Mouse (Mus musculus) cerebellum, postnatal 25 days (tissue): ENCODE measurements around the gene Vmn2r28.
"Not testable (repeated sequence)": the region's sequence is repeated elsewhere in the genome, so short reads cannot be mapped to it uniquely, and the experiment has no call there.

Source experiments
- DNase-seq, 2 experiments: peaks; one replicate each; pipeline ENCODE4 v3.0.0; 2021; ENCODE audit warnings: mixed read lengths in 2 of 2

Vmn2r28 gene

DNA sequence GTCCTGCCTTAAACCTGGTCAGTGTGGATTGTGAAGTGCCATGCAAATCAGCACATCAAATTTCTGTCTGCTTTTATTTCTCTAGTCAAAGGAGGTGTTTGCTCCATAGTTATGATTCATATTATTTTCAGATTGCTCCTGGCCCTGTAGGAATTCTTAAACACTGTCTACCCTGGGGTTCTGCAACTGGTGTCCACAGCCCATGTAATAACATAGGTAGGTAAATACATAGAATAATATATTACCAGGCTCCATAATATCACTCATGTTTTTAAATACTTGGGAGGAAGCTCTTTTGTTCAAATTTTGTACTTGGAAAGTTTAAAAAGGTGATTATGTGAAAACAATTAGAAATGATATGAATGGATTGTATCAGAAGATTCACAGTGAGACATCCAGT is at the start of gene Vmn2r28:
Vmn2r28 (minus strand) TSS at position 101 of the 400 bp plus-strand sequence.
- not testable (repeated sequence) for DNase-seq

DNA sequence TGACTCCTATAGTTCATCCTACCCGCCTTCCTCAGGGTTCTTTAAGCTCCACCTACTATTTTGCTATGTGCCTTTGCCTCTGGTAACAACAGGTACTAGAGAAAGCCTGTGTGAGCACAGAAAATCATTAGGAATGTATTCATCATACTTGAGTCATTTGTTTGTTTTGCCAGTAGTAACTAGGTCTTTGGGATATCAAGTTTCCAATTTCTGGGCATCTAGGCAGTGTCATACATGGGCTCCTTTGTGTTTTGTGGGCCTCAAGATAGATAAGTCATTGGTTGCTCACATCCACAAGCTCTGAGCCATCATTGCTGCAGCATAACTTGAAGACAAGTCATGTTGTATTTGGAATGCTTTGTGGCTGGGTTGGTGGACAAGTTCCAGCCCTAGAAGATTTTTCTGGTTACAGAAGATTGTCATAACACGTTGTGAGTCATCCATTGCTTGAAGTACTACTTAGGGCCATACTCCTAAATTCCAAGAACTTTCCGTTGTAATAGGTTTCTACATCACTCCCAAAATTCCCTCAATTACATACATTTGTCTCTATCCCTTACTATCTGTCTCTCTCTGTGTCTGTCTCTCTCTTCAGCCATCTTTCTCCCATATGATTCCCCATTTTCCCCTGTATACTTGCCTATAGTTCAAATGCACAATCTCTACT is 47.1 kb upstream of the Vmn2r28 start:
- not testable (repeated sequence) for DNase-seq

DNA sequence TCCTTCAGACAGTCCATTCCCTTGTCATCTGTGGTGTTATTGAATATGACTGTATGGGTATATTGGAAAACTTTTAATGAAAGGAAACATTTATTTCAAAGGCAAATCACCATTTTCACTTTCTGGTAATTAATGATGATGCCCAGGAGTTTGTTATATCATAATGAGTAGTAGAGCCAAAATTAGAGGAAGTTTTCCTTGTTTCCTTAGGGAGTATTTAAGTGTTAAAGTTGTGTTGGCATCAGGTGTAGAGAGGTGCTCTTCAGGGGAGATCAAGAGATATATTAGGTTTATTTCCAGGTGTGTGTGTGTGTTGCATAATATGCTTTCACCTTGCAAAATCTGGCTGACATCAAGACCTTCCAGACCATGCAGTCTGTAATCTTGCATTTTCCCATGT is 37.1 kb downstream of the Vmn2r28 start, which contains the start of gene Vmn1r59:
Vmn1r59 (minus strand) TSS at position 101 of the 400 bp plus-strand sequence.
- no peak for DNase-seq

DNA sequence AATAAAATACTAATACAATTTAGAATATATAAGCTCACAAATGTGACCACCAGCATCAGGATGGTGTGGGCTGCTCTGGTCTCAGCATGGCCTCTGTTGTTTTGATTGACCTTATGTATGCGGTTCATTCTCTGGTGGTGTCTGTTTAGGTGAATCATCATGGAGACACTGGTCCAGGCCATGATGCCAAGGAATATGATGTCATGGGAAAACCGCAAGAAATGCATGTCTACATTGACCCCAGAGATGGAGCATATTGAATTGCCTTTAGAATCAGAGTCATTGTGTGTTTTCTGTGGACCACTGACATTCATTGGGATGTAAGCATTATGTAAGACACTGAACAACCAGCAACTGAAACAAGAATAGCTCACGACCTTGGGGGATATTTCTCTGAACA is 39.7 kb downstream of the Vmn2r28 start:
- DNase-seq: not testable (repeated sequence)

DNA sequence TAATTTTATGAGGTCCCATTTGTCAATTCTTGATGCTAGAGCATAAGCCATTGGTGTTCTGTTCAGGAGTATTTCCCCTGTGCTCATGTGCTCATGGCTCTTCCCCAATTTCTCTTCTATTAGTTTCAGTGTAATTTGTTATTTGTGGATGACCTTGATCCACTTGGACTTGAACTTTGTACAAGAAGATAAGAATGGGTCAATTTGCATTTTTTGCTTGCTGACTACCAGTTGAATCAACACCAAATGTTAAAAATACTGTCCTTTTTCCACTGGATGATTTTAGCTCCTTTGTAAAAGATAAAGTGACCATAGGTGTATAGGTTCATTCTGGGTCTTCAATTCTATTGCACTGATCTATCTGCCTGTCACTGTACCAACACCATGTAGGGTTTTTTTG is 45.1 kb downstream of the Vmn2r28 start:
- DNase-seq: no peak
